Mouse (Mus musculus): ENCODE data around the gene Tmprss9. TPM values are rescaled to one million over a fixed set of nuclear protein-coding genes. Genes with fewer than 3 reads are reported as not detected.
"Not testable (repeated sequence)": the region's sequence is repeated elsewhere in the genome, so short reads cannot be mapped to it uniquely, and the experiment has no call there.

Tmprss9 gene
- polyA plus RNA-seq, 1 experiment, result 0.03 TPM

DNA sequence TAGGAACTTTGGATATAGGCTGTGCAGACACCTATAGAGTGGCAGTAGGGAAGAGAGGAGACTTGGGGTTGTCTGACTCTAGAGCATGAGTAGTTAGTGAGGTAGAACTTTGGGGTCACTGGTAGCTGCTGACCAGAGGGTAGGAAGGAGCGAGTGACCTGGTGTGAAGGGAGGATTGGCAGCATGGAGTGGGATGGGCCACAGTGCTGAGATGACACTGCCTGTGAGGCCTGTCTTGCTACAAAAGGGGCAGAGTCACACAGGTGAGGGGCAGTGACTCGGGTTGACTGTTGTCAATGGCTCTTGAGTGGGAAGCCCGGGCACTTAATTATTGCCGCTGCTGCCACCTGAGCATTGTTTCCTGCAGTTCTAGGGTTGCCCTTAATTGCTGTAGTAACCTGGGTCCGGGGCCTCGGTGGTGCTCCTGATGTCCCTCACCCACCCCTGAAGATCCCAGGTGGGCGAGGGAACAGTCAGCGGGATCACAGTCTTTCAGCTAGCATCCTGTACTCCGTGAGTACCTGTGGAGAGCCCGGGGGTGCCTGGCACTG is 43.7 kb upstream of the Tmprss9 start:
- Histone ChIP-seq H3K9me3 (ENCODE audit: control insufficient read depth, low read length) (no peaks in the 10 kb centered on the region), H3K27me3 (ENCODE audit: control insufficient read depth) (peaks cover 5% of the 10 kb centered on the region), H3K4me1 (ENCODE audit: control insufficient read depth) (peaks cover 76% of the 10 kb centered on the region), H3K36me3 (ENCODE audit: control insufficient read depth) (peaks cover 47% of the 10 kb centered on the region), H3K4me3 (replicated peaks) (peak overlapping the region; percentile 86)
- TF ChIP-seq TAL1 (IDR thresholded peaks at IDR 0.05; ENCODE audit: low read length) (no peak), GATA1 (IDR thresholded peaks at IDR 0.05; ENCODE audit: low read length) (no peak)

DNA sequence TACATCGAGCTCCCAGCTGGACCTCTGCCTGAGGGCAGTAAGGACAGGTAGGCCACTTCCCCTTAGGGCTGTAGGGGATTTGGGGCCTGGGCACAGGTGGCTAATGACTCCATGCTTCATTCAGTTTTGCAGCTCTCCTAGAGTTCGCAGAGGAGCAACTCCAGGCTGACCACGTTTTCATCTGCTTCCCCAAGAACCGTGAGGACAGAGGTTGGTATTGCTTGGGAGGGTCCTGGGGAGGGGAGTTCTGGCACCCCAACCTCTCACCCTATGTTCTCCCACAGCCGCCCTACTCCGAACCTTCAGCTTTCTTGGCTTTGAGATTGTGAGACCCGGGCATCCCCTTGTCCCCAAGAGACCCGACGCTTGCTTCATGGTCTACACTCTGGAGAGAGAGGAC is 43.1 kb upstream of the Tmprss9 start:
- Histone ChIP-seq H3K4me1 (ENCODE audit: control insufficient read depth) (peaks cover 77% of the 10 kb centered on the region), H3K36me3 (ENCODE audit: control insufficient read depth) (peaks cover 47% of the 10 kb centered on the region), H3K27me3 (ENCODE audit: control insufficient read depth) (peaks cover 12% of the 10 kb centered on the region), H3K4me3 (replicated peaks) (peak overlapping the region; percentile 86)
- H3K9me3 ChIP-seq (ENCODE audit: control insufficient read depth, low read length), result not testable (repeated sequence)

DNA sequence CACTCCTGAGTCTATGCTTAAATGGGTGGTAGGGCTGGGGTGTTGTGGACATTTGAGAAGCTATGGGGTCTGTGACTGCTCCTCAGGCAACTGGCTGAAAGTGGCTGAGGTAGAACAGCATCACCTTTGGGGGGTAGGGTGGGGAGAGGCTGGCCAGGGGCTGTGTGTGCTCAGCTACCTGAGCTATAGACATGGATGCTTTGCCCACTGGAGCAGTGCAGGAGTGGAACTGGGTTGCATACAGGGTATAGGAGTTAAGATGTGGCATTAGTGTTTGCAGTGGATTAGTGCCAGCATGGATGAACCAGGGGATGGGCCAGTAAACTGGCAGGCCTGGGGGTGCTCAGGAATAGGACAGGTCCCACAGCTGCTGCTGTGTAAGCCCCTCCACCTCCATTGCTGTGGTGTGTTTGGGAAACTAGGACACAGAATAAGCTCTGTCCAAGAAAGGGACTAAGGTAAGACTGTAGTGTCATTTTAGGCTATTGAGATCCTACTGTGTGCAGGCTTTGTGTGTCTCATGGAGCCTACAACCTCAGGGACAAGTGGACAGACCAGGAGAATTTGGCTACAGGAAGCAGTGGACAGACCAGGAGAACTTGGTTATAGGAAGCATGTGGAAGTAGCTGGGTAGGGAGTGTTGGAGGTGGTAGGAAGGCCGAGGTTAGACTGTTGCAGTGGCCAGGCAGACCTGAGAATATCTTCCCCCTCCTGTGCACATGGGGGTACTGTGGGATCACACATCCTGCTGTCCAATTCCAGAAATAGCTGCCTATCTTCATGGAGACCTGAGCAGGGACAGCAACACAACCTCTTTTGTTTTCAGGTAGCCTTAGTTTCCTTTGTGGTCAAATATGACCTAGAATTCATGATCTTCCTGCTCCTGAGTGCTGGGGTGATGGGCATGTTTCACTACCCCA is 42.0 kb upstream of the Tmprss9 start:
- H3K4me1 ChIP-seq (ENCODE audit: control insufficient read depth), result peaks cover 71% of the 10 kb centered on the region
- peaks cover 47% of the 10 kb centered on the region for H3K36me3 ChIP-seq (ENCODE audit: control insufficient read depth)
- H3K27me3 ChIP-seq (ENCODE audit: control insufficient read depth), result peaks cover 22% of the 10 kb centered on the region
- peak overlapping the region; percentile 7 for H3K4me3 ChIP-seq (replicated peaks)
- H3K9me3 ChIP-seq (ENCODE audit: control insufficient read depth, low read length), result peaks cover 5% of the 10 kb centered on the region
- TF ChIP-seq GATA1 (IDR thresholded peaks at IDR 0.05; ENCODE audit: low read length) (no peak), TAL1 (IDR thresholded peaks at IDR 0.05; ENCODE audit: low read length) (no peak)

DNA sequence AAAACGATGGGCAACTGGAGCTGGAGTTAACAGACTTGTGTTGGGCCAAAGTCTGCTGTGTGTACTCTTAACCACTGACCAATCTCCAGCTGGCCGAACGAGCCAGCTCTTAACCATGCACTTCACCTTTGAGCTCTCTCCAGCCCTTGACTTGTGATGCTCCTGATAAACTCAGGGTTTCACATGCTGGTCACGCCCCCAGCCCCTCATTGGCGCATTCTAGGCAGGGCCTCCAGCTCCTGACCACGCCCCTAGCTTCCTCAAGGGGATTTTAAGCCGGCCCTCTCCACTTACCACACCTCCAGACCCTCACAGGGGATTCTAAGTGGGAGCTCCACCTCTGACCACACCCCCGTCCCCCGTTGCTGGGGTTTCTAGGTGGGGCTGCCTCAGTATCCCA is 40.5 kb upstream of the Tmprss9 start:
- Histone ChIP-seq H3K36me3 (ENCODE audit: control insufficient read depth) (peaks cover 47% of the 10 kb centered on the region), H3K27me3 (ENCODE audit: control insufficient read depth) (peaks cover 37% of the 10 kb centered on the region), H3K4me1 (ENCODE audit: control insufficient read depth) (peaks cover 62% of the 10 kb centered on the region), H3K4me3 (replicated peaks) (peak overlapping the region; percentile 5), H3K9me3 (ENCODE audit: control insufficient read depth, low read length) (peaks cover 18% of the 10 kb centered on the region)
- TF ChIP-seq GATA1 (IDR thresholded peaks at IDR 0.05; ENCODE audit: low read length) (no peak), TAL1 (IDR thresholded peaks at IDR 0.05; ENCODE audit: low read length) (no peak)

DNA sequence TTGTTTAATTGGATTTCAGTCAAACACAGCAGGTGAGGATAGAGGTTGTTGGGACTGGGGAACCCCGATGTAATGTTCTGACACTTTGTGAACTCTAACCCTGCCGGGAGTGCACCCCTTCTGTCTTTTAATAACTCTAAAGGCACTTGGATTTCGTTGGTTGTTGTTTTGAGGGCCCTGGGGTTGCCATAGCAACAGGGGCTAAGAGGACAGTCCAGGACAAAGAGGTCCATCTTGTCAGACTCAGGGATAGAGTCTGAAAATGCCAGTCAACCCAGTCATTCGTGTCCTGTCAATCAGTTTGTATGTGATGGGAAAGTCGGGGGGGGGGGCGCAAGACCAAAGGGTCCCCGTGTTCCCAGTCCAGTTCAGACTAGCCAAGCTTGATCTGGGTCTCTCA is 38.8 kb upstream of the Tmprss9 start:
- Histone ChIP-seq H3K36me3 (ENCODE audit: control insufficient read depth) (peaks cover 39% of the 10 kb centered on the region), H3K4me1 (ENCODE audit: control insufficient read depth) (peaks cover 64% of the 10 kb centered on the region), H3K4me3 (replicated peaks) (no peak overlapping the region), H3K27me3 (ENCODE audit: control insufficient read depth) (peaks cover 54% of the 10 kb centered on the region), H3K9me3 (ENCODE audit: control insufficient read depth, low read length) (peaks cover 18% of the 10 kb centered on the region)
- TF ChIP-seq GATA1 (IDR thresholded peaks at IDR 0.05; ENCODE audit: low read length), result no peak
- TF ChIP-seq TAL1 (IDR thresholded peaks at IDR 0.05; ENCODE audit: low read length), result no peak

DNA sequence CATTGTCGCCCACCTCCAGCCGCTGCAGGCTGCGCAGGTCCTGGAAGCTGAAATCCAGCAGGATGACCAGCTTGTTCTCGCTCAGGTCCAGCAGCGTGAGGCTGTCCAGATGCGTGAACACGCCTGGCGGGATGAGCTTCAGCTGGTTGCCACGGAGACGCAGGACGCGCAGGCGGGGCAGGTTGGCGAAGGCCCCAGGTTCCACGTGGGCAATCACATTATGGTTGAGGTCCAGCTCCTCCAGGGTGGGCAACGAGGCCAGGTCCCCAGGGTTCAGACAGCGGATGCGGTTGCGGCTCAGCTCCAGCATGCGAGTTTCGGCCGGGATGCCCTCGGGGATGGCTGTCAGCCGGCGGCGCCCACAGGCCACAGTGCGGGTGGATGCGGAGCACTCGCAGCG is 36.0 kb upstream of the Tmprss9 start:
- Histone ChIP-seq H3K9me3 (ENCODE audit: control insufficient read depth, low read length) (peaks cover 18% of the 10 kb centered on the region), H3K4me1 (ENCODE audit: control insufficient read depth) (peaks cover 41% of the 10 kb centered on the region), H3K27me3 (ENCODE audit: control insufficient read depth) (peaks cover 79% of the 10 kb centered on the region), H3K4me3 (replicated peaks) (no peak overlapping the region), H3K36me3 (ENCODE audit: control insufficient read depth) (peaks cover 12% of the 10 kb centered on the region)
- TF ChIP-seq TAL1 (IDR thresholded peaks at IDR 0.05; ENCODE audit: low read length) (no peak), GATA1 (IDR thresholded peaks at IDR 0.05; ENCODE audit: low read length) (no peak)

DNA sequence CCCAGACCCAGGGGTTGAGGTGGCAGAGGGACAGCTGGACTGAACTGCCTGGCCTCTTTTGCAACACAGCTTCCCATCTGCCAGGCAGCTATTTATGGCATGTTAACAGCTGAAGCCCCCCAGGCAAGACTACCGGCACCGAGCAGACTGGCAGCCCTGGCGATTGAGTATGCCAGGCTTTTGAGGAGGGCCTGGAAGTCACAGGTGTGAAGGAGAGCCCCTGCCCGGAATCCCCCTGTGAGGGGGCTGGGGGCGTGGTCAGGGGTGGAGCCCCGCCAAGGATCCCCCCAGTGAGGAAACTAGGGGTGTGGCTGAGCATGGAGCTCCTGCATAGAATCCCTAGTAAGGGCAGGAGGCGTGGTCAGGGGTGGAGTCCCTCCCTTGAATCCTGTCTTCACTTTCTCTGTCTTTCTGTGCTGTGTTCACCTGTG is 34.7 kb upstream of the Tmprss9 start:
- peaks cover 92% of the 10 kb centered on the region for H3K27me3 ChIP-seq (ENCODE audit: control insufficient read depth)
- H3K36me3 ChIP-seq (ENCODE audit: control insufficient read depth), result no peaks in the 10 kb centered on the region; the same call in 1 of the 2 replicates
- H3K4me3 ChIP-seq (replicated peaks), result no peak overlapping the region

DNA sequence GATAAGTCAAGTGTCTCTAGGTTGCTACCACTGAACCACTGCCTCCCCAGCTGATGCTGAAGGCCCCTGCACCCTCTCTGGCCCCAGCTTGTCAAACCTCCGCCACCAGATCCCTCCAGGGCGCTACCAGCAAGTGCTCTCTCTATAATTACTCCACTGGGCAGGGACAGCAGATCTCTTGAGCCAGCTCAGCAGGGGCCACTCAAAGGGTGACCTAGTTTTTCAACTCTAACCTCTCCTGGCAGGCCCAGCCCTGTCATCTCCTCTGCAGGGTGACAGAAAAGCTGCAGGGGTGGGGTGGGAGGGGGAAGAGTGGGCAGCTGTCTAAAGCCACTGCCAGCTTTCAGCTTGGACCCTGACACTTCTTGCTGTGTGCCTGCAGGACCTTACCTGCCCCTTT is 33.8 kb upstream of the Tmprss9 start:
- peaks cover 97% of the 10 kb centered on the region for H3K27me3 ChIP-seq (ENCODE audit: control insufficient read depth)
- peaks cover 18% of the 10 kb centered on the region for H3K9me3 ChIP-seq (ENCODE audit: control insufficient read depth, low read length)
- H3K4me3 ChIP-seq (replicated peaks), result no peak overlapping the region
- peaks cover 24% of the 10 kb centered on the region for H3K4me1 ChIP-seq (ENCODE audit: control insufficient read depth)
- no peaks in the 10 kb centered on the region; the same call in 1 of the 2 replicates for H3K36me3 ChIP-seq (ENCODE audit: control insufficient read depth)
- TF ChIP-seq TAL1 (IDR thresholded peaks at IDR 0.05; ENCODE audit: low read length), result no peak
- no peak for TF ChIP-seq GATA1 (IDR thresholded peaks at IDR 0.05; ENCODE audit: low read length)

More for the DNA sequence above, 34.7 kb upstream of the Tmprss9 start:
- no peak for TF ChIP-seq GATA1 (IDR thresholded peaks at IDR 0.05; ENCODE audit: low read length)
- TF ChIP-seq TAL1 (IDR thresholded peaks at IDR 0.05; ENCODE audit: low read length), result no peak
- H3K9me3 ChIP-seq (ENCODE audit: control insufficient read depth, low read length), result peaks cover 18% of the 10 kb centered on the region
- H3K4me1 ChIP-seq (ENCODE audit: control insufficient read depth), result peaks cover 28% of the 10 kb centered on the region

DNA sequence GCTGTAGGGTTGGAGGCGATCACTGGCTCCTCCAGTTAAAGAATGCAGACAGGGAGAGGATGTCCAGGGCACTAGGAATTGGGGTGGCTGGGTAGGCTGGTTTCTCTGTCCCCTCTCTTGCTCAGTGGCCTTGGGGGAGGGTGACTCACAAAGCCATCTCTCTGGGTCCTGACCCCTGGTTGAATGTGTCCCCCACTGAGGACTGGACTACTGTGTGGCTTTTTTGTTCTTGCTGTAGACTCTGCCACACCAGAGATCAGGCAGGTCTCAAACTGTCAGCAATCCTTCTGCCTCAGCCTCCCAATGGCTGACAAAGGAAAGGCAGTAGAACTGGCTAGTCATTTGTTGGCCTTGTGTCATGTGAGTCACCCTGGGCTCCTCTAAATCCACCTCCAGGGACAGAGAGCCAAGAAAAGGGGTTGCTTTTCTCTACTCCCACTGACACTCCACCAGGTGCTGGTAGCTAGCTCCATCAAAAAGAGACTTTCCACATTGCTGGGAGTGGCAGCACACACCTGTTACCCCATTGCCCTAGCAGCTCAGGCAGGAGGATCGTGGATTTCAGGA is 33.2 kb upstream of the Tmprss9 start:
- Histone ChIP-seq H3K4me3 (replicated peaks) (no peak overlapping the region), H3K9me3 (ENCODE audit: control insufficient read depth, low read length) (peaks cover 18% of the 10 kb centered on the region), H3K36me3 (ENCODE audit: control insufficient read depth) (no peaks in the 10 kb centered on the region; the same call in 1 of the 2 replicates), H3K4me1 (ENCODE audit: control insufficient read depth) (peaks cover 20% of the 10 kb centered on the region), H3K27me3 (ENCODE audit: control insufficient read depth) (peaks cover 97% of the 10 kb centered on the region)
- TF ChIP-seq GATA1 (IDR thresholded peaks at IDR 0.05; ENCODE audit: low read length) (no peak), TAL1 (IDR thresholded peaks at IDR 0.05; ENCODE audit: low read length) (no peak)

Data from erythroblast, embryonic 14.5 days (primary cell).